25 mouse cellular contexts compared by ENCODE assay signal in the genomic region with DNA sequence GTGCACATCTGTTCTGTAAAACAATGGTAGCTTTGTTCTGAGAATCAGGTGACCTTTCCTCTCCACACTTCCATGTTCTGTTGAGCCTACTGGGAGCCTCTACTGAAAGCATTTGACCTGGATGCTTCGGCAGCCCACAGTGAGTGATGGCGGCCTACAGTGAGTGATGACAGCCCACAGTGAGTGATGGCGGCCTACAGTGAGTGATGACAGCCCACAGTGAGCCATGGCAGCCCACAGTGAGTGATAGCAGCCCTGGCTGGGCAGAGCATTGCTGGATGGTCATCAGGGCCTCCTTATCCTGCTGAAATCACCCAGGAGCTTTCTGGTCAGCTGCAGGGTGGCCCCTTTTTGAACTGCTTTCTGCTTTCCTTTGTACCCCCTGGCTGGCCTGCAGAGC.
DNase-seq lines count a peak whose midpoint lies in the region; ATAC-seq lines count a peak whose summit lies in the region.
"Had no signal": no experiment of that assay in that cellular context is flagged by ENCODE, and none has a peak within 500 bp of the region (broad histone marks: within the 10 kb centered on the region; RNA-seq: fewer than 3 reads in every experiment).

No protein-coding gene starts in this region.

- peaks cover 84% of the 10 kb centered on the region for H3K27me3 ChIP-seq in heart, embryonic 12.5 days (replicated peaks)
- peaks cover 33% of the 10 kb centered on the region for H3K27me3 ChIP-seq in heart, embryonic 16.5 days (ENCODE audit: control insufficient read depth, insufficient read depth, low read length)
- H3K27me3 ChIP-seq: forebrain, embryonic 13.5 days; kidney, embryonic 15.5 days; Patski had no signal

- no peaks in the 10 kb centered on the region for H3K36me3 ChIP-seq in heart, embryonic 12.5 days
- no peaks in the 10 kb centered on the region for H3K36me3 ChIP-seq in heart, embryonic 16.5 days (ENCODE audit: control insufficient read depth, insufficient read depth)
- H3K36me3 ChIP-seq: forebrain, embryonic 10.5 days; heart, embryonic 13.5 days; kidney, embryonic 15.5 days had no signal

- no peak overlapping the region for H3K27ac ChIP-seq in heart, embryonic 12.5 days (ENCODE audit: poor library complexity, severe bottlenecking)
- H3K27ac ChIP-seq in heart, embryonic 16.5 days (ENCODE audit: low read length), result no peak overlapping the region
- H3K27ac ChIP-seq: forebrain, embryonic 10.5 days; forebrain, embryonic 13.5 days; heart, embryonic 13.5 days; hindbrain, embryonic 14.5 days; hindbrain, postnatal 0 days; kidney, embryonic 15.5 days had no signal

- peak; percentile 68; the same call in 1 of the 2 replicates for ATAC-seq in heart, embryonic 12.5 days (ENCODE audit: insufficient number of reproducible peaks, low FRiP score)
- ATAC-seq in heart, embryonic 16.5 days (replicated peaks; ENCODE audit: extremely low read depth, insufficient read depth, low FRiP score), result peak; percentile 60; the same call in 1 of the 2 replicates
- ATAC-seq: CD4-positive, CD25-positive, alpha-beta regulatory T cell, adult 4 months; forebrain, embryonic 13.5 days; forebrain, embryonic 16.5 days; hindbrain, postnatal 0 days; inflammation-experienced regulatory T-cells, adult 6 months; intestine, postnatal 0 days; Patski had no signal

- H3K9me3 ChIP-seq in heart, embryonic 12.5 days (replicated peaks), result 0 out of 2 replicates have a peak, but pooled peaks cover 3% of the 10 kb centered on the region
- no peaks in the 10 kb centered on the region for H3K9me3 ChIP-seq in heart, embryonic 16.5 days (replicated peaks; ENCODE audit: control insufficient read depth, low read length)
- H3K9me3 ChIP-seq: forebrain, embryonic 10.5 days; forebrain, embryonic 13.5 days; heart, embryonic 13.5 days; kidney, embryonic 15.5 days had no signal

- H3K9ac ChIP-seq in heart, embryonic 12.5 days, result no peak overlapping the region
- no peak overlapping the region for H3K9ac ChIP-seq in heart, embryonic 16.5 days (ENCODE audit: low read length)
- H3K9ac ChIP-seq: forebrain, embryonic 13.5 days; heart, embryonic 13.5 days; hindbrain, embryonic 14.5 days; kidney, embryonic 15.5 days had no signal

- no peak overlapping the region for H3K4me2 ChIP-seq in heart, embryonic 12.5 days
- no peak overlapping the region for H3K4me2 ChIP-seq in heart, embryonic 16.5 days (ENCODE audit: low read depth, low read length)
- H3K4me2 ChIP-seq: forebrain, embryonic 13.5 days; heart, embryonic 13.5 days; hindbrain, embryonic 14.5 days; kidney, embryonic 15.5 days had no signal

- H3K4me3 ChIP-seq in heart, embryonic 12.5 days, result no peak overlapping the region
- H3K4me3 ChIP-seq in heart, embryonic 16.5 days (ENCODE audit: low read length), result no peak overlapping the region
- H3K4me3 ChIP-seq: forebrain, embryonic 10.5 days; forebrain, embryonic 13.5 days; heart, embryonic 13.5 days; kidney, embryonic 15.5 days had no signal

- no peak for DNase-seq in heart, adult 8-10 months (ENCODE audit: low spot score)
- DNase-seq in heart, adult 9 months (ENCODE audit: low spot score in 2 of 2), result no peak
- peak; percentile 12 for DNase-seq in NIH3T3 (ENCODE audit: low read depth)
- no peak for DNase-seq in kidney, adult 18-20 months
- DNase-seq: adrenal gland, postnatal 10 days; adrenal gland, postnatal 36 days; cerebellum, adult 18-20 months; cerebellum, adult 9-10 months; cerebellum, postnatal 14 days; gastrocnemius, postnatal 10 days; gastrocnemius, postnatal 36 days; kidney, adult 8-10 months had no signal

- 11% methylated on average over 3 of the region's 3 CpGs for WGBS in heart, embryonic 12.5 days
- WGBS in heart, embryonic 16.5 days, result 21% methylated on average over 3 of the region's 3 CpGs

- H3K4me1 ChIP-seq in heart, embryonic 12.5 days (replicated peaks), result peaks cover 9% of the 10 kb centered on the region
- H3K4me1 ChIP-seq in heart, embryonic 16.5 days (ENCODE audit: control insufficient read depth, insufficient read depth, low read length), result no peaks in the 10 kb centered on the region
- H3K4me1 ChIP-seq: forebrain, embryonic 10.5 days; forebrain, embryonic 13.5 days; kidney, embryonic 15.5 days had no signal
